Mouse (Mus musculus): ENCODE measurements around the gene Plcd3.

- no peak for TF ChIP-seq POLR2AphosphoS2 (IDR thresholded peaks at IDR 0.05; ENCODE audit: insufficient read length, low read depth)
- no peak for TF ChIP-seq MYOD1 (IDR thresholded peaks at IDR 0.05; ENCODE audit: control insufficient read depth in 1 of 3, insufficient read length in 2 of 3, low read depth in 2 of 3)
- no peak for TF ChIP-seq E2F4 (IDR thresholded peaks at IDR 0.05; ENCODE audit: insufficient read depth)
- TF ChIP-seq MAX (IDR thresholded peaks at IDR 0.05; ENCODE audit: low read depth) = no peak
- TF ChIP-seq USF1 (IDR thresholded peaks at IDR 0.05; ENCODE audit: low read depth) = no peak
- no peak for TF ChIP-seq TCF3 (IDR thresholded peaks at IDR 0.05; ENCODE audit: insufficient read length, low read depth)
- TF ChIP-seq POLR2A (IDR thresholded peaks at IDR 0.05; ENCODE audit: insufficient read length, low read depth) = no peak
- TF ChIP-seq REST (IDR thresholded peaks at IDR 0.05; ENCODE audit: insufficient read depth, insufficient read length) = no peak
- TF ChIP-seq CEBPB (IDR thresholded peaks at IDR 0.05; ENCODE audit: insufficient read depth, poor library complexity, severe bottlenecking) = no peak
Observed at GRCm38 (mm10) chr11:103052078-103052477, 49.4 kb downstream of the Plcd3 start.

All from myocyte (in vitro differentiated cells).